Mouse (Mus musculus): ENCODE results near the gene Alg12. TPM values are rescaled to one million over a fixed set of nuclear protein-coding genes. Genes with fewer than 3 reads are reported as not detected.
"Not testable (repeated sequence)": the region's sequence is repeated elsewhere in the genome, so short reads cannot be mapped to it uniquely, and the experiment has no call there.

Alg12 gene
- polyA plus RNA-seq, 1 experiment = 17.5 TPM

DNA sequence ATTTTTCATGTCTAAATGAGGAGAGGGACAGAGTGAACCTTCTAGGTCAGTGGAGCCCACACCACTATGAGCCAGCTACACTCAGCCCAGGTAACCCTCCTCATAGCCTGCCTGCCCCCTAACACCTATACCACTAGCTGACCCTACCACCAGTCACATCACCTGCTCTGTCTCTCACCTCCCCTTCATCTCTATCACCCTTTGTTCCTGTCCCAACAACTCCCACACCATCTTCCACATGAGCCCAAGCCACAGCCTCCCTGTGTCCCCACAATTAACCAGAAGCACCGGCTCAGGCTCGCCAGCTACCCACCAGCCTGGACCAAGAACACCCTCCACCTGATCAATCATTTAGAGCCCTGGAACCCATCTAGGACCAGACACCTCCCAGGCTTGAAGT, 8.7 kb downstream of the Alg12 start:
- Histone ChIP-seq H3K4me3 (ENCODE audit: insufficient read depth, low read length) (no peak overlapping the region), H3K4me1 (ENCODE audit: control insufficient read depth, insufficient read depth, low read length) (no peaks in the 10 kb centered on the region), H3K27ac (ENCODE audit: insufficient read depth, low read length) (no peak overlapping the region)
- TF ChIP-seq CTCF (IDR thresholded peaks at IDR 0.05; ENCODE audit: extremely low read depth, insufficient read depth, low read length) = no peak
- TF ChIP-seq POLR2A (IDR thresholded peaks at IDR 0.05; ENCODE audit: extremely low read depth, insufficient read depth, low read length) = no peak

DNA sequence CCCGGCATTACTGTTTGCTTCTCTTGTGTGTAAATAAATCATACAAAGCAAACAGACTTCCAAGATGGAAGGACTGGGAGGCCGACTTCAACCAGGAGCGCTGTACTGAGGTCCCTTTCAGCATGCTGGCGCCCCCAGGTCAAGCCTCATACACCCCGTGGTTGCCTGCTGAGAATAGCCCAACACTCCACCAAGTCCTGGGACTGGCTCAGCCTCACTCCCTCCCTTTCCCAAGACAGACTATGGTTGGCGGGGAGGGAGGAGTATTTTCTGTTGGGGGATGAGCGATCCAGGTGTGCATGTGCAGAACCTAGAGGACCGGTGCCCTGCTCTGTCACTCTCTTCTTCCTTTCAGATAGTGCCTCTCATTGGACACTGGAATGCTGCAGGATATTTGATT, 11.0 kb downstream of the Alg12 start:
- H3K4me3 ChIP-seq (ENCODE audit: insufficient read depth, low read length) = no peak overlapping the region
- H3K27ac ChIP-seq (ENCODE audit: insufficient read depth, low read length) = no peak overlapping the region
- TF ChIP-seq POLR2A (IDR thresholded peaks at IDR 0.05; ENCODE audit: extremely low read depth, insufficient read depth, low read length) (no peak), CTCF (IDR thresholded peaks at IDR 0.05; ENCODE audit: extremely low read depth, insufficient read depth, low read length) (no peak)
- H3K4me1 ChIP-seq (ENCODE audit: control insufficient read depth, insufficient read depth, low read length) = no peaks in the 10 kb centered on the region

DNA sequence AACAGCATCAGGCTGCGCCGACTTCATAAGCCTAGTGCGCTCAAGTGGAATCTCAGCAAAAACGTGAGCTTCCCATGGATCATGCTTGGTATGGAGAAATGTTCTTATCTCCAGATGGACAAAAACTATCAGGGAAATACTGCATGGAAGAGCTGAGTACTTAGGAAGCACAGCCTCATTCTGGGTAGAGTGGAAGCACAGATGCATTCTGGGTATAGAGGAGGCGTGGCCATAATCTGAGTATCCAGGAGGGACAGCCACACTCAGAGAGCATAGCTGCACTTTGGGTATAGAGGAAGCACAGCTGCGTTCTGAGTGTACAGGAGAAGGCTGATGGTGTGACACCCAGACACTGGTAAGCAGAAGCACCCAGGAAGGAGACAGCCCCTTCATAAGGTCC, 16.8 kb downstream of the Alg12 start:
- TF ChIP-seq CTCF (IDR thresholded peaks at IDR 0.05; ENCODE audit: extremely low read depth, insufficient read depth, low read length) (no peak), POLR2A (IDR thresholded peaks at IDR 0.05; ENCODE audit: extremely low read depth, insufficient read depth, low read length) (no peak)
- Histone ChIP-seq H3K4me1 (ENCODE audit: control insufficient read depth, insufficient read depth, low read length) (no peaks in the 10 kb centered on the region), H3K4me3 (ENCODE audit: insufficient read depth, low read length) (no peak overlapping the region), H3K27ac (ENCODE audit: insufficient read depth, low read length) (no peak overlapping the region)

DNA sequence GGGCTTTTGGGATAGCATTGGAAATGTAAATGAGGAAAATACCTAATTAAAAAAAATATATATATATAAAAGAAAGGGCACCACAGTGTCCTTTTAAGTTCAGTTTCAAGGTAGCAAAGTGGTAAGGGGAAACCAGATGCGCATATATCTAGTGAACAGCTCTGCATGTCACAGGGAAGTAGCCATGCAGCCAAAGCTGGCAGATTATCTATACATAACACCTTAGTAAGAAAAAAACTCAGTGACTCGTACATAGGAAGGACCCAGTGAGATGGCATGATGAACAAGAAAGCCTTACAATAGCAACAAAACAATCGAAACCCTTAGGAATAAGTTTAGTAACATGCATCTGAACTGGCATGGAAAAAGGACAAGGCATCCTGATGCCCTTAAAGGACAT, 17.2 kb downstream of the Alg12 start:
- H3K4me1 ChIP-seq (ENCODE audit: control insufficient read depth, insufficient read depth, low read length) = no peaks in the 10 kb centered on the region
- TF ChIP-seq CTCF (IDR thresholded peaks at IDR 0.05; ENCODE audit: extremely low read depth, insufficient read depth, low read length) (no peak), POLR2A (IDR thresholded peaks at IDR 0.05; ENCODE audit: extremely low read depth, insufficient read depth, low read length) (no peak)
- H3K27ac ChIP-seq (ENCODE audit: insufficient read depth, low read length) = no peak overlapping the region
- no peak overlapping the region for H3K4me3 ChIP-seq (ENCODE audit: insufficient read depth, low read length)

DNA sequence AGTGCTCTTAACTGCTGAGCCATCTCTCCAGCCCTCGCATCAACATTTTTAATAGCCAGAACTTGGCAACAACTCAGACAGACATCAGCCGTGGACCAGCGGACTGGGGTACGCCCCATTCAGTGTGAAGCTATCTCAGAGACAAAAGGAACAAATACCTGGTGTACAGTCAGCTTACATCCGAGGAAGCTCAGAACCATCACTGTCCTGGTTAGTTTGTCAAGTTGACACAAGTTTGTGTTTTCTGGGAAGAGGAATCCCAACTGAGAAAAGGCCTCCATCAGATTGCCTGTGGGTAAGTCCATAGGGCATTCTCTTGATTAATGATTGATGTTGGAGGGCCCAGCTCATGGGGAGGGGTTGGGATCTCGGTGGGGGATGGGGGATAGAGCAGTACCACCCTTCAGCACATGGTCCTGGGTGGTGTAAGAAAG, 18.2 kb downstream of the Alg12 start:
- no peak for TF ChIP-seq POLR2A (IDR thresholded peaks at IDR 0.05; ENCODE audit: extremely low read depth, insufficient read depth, low read length)
- TF ChIP-seq CTCF (IDR thresholded peaks at IDR 0.05; ENCODE audit: extremely low read depth, insufficient read depth, low read length) = no peak

DNA sequence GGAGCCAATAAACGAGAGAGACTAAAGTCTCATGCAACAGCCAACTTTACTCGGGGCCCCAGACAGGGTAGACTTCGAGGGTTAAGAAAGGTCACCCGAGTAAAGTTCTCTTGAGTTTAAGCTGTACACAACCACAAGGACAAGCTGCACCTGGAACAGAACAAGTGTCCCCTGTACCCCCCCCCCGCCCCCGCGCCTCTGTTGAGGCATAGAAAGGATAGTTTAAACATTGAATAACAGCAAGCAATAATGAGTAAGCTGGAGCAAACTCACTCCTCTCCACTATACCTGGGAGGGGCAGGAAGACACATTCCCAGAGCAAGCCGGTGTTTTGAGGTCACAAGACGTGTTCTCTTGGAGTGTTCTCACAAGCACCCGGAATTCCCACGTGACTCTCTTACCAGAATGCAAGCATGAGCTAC, 19.2 kb downstream of the Alg12 start:
- no peaks in the 10 kb centered on the region for H3K4me1 ChIP-seq (ENCODE audit: control insufficient read depth, insufficient read depth, low read length)
- TF ChIP-seq POLR2A (IDR thresholded peaks at IDR 0.05; ENCODE audit: extremely low read depth, insufficient read depth, low read length) (no peak), CTCF (IDR thresholded peaks at IDR 0.05; ENCODE audit: extremely low read depth, insufficient read depth, low read length) (no peak)
- H3K27ac ChIP-seq (ENCODE audit: insufficient read depth, low read length) = no peak overlapping the region
- H3K4me3 ChIP-seq (ENCODE audit: insufficient read depth, low read length) = no peak overlapping the region

More for the DNA sequence above, 18.2 kb downstream of the Alg12 start:
- no peak overlapping the region for H3K27ac ChIP-seq (ENCODE audit: insufficient read depth, low read length)
- no peak overlapping the region for H3K4me3 ChIP-seq (ENCODE audit: insufficient read depth, low read length)
- no peaks in the 10 kb centered on the region for H3K4me1 ChIP-seq (ENCODE audit: control insufficient read depth, insufficient read depth, low read length)

DNA sequence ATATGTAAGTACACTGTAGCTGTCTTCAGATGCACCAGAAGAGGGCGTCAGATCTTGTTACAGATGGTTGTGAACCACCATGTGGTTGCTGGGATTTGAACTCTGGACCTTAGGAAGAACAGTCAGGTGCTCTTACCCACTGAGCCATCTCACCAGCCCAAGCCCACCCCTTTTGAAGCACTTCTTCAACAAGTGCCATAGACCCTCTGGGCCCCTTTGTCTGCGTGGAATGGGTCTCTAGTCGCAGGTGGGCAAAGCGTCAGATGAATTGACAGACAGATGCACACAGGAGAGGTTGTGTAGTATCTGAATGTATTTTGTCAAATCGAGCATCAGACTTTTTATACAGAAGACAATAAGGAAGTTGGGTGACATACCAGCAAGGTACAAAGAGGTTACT, 24.4 kb downstream of the Alg12 start:
- H3K27ac ChIP-seq (ENCODE audit: insufficient read depth, low read length); H3K4me3 ChIP-seq (ENCODE audit: insufficient read depth, low read length); H3K4me1 ChIP-seq (ENCODE audit: control insufficient read depth, insufficient read depth, low read length): not testable (repeated sequence)

DNA sequence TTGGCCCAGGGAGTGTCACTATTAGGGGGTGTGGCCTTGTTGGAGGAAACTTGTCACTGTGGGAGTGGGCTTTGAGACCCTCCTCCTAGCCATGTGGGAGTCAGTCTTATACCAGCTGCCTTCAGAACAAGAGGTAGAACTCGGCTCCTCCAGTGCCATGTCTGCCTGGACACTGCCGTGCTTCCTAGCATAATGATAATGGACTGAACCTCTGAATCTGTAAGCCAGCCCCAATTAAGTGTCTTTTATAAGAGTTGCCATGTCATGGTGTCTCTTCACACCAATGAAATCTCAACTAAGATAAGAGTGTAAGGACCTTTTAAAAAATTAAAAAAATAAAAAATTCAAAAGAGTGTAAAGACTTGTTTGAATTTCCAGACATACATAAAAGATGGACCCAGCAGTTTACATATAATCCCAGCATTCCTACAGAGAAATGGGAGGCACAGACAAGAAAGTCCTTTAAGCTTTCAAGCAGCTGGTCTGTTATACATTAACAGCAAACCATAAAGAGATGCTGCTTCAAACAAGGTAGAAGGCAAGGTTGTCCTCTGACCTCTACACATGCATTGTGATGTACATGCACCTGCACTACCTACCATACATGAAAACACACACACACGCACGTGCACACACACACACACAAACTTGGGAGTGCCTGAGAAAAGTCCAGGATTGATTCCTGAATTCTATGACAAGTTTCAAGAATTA, 26.8 kb downstream of the Alg12 start:
- no peak for TF ChIP-seq POLR2A (IDR thresholded peaks at IDR 0.05; ENCODE audit: extremely low read depth, insufficient read depth, low read length)
- TF ChIP-seq CTCF (IDR thresholded peaks at IDR 0.05; ENCODE audit: extremely low read depth, insufficient read depth, low read length) = no peak
- Histone ChIP-seq H3K4me1 (ENCODE audit: control insufficient read depth, insufficient read depth, low read length) (no peaks in the 10 kb centered on the region), H3K27ac (ENCODE audit: insufficient read depth, low read length) (no peak overlapping the region), H3K4me3 (ENCODE audit: insufficient read depth, low read length) (no peak overlapping the region)

DNA sequence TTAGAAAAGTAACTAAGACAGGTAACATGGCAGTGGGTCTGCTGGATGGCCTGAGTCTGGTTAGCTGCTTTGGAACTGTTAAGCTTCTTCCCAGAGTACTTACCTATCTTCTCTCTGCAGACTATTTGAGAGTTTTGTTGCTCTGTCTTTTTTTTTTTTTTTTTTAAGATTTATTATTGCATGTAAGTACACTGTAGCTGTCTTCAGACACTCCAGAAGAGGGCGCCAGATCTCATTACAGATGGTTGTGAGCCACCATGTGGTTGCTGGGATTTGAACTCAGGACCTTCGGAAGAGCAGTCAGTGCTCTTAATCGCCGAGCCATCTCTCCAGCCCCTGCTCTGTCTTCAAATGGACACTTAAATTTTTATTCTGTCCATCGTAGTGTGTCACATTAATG, 44.5 kb downstream of the Alg12 start:
- H3K27ac ChIP-seq (ENCODE audit: insufficient read depth, low read length); H3K4me1 ChIP-seq (ENCODE audit: control insufficient read depth, insufficient read depth, low read length): not testable (repeated sequence)

DNA sequence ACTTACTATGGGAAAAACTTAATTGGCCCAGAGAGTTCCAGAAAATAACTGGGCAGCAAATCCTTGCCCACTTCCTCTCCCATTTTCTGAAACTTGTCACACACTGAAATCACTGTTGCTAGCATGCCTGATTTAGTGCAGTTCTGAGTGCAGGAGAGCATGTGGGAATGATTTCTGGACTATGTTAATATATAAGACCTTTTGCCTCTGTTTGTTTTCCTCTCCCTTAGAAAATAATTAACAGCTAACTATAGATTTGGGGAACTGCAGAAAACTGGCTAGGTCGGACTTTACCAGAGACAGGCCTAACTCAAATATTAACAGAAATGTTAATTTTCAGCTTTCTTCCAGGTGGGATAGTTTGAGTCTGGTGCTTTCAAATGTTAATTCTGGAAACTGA, 50.6 kb downstream of the Alg12 start:
- no peaks in the 10 kb centered on the region for H3K4me1 ChIP-seq (ENCODE audit: control insufficient read depth, insufficient read depth, low read length)
- no peak overlapping the region for H3K27ac ChIP-seq (ENCODE audit: insufficient read depth, low read length)
- H3K4me3 ChIP-seq (ENCODE audit: insufficient read depth, low read length) = no peak overlapping the region
- TF ChIP-seq CTCF (IDR thresholded peaks at IDR 0.05; ENCODE audit: extremely low read depth, insufficient read depth, low read length) = no peak
- TF ChIP-seq POLR2A (IDR thresholded peaks at IDR 0.05; ENCODE audit: extremely low read depth, insufficient read depth, low read length) = no peak

More for the DNA sequence above, 44.5 kb downstream of the Alg12 start:
- H3K4me3 ChIP-seq (ENCODE audit: insufficient read depth, low read length) = not testable (repeated sequence)

DNA sequence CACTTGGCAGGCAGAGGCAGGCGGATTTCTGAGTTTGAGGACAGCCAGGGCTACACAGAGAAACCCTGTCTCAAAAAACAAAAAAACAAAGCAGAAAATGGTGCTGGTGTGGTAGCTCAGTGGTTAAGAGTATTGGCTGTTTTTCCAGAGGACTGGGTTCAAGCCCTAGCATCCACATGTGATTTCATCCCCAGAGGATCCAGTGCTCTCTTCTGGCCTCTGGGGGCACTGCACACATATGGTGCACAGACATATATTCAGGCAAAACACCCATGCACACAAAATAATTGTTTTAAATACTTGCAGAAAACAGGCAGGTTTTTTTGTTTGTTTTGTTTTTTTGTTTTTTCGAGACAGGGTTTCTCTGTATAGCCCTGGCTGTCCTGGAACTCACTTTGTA, 53.0 kb downstream of the Alg12 start:
- not testable (repeated sequence) for H3K4me3 ChIP-seq (ENCODE audit: insufficient read depth, low read length); H3K4me1 ChIP-seq (ENCODE audit: control insufficient read depth, insufficient read depth, low read length); H3K27ac ChIP-seq (ENCODE audit: insufficient read depth, low read length)
